Mouse (Mus musculus) WW6 (cell line): ENCODE data around the gene Olfr1128.
"Not testable (repeated sequence)": the region's sequence is repeated elsewhere in the genome, so short reads cannot be mapped to it uniquely, and the experiment has no call there.

Experiments
- DNase-seq: peaks from one replicate; pipeline ENCODE4 v3.0.0-alpha.2; 2013; ENCODE audit warnings: low read depth, low spot score

Gene Olfr1128

GRCm38 (mm10) chr2:87545442-87545841 is at the start of gene Olfr1128:
Gene Olfr1128 (minus strand): TSS chr2:87545542.
- DNase-seq: no peak

- not testable (repeated sequence) for DNase-seq
Measured at GRCm38 (mm10) chr2:87573602-87574001, 28.3 kb upstream of the Olfr1128 start, which contains the start of gene Olfr1129. Gene Olfr1129 (plus strand): TSS chr2:87573902.

- no peak for DNase-seq
Measured at GRCm38 (mm10) chr2:87534826-87535225, 10.5 kb downstream of the Olfr1128 start.

- no peak for DNase-seq
Measured at GRCm38 (mm10) chr2:87531496-87531895, 13.8 kb downstream of the Olfr1128 start, which contains the start of gene Olfr153. Gene Olfr153 (plus strand): TSS chr2:87531796.

- DNase-seq: not testable (repeated sequence)
Measured at GRCm38 (mm10) chr2:87525899-87526616, 19.3 kb downstream of the Olfr1128 start.

- no peak for DNase-seq
Measured at GRCm38 (mm10) chr2:87520651-87521050, 24.7 kb downstream of the Olfr1128 start.

GRCm38 (mm10) chr2:87516581-87516980 is 28.8 kb downstream of the Olfr1128 start:
- DNase-seq: no peak

- DNase-seq: no peak
Measured at GRCm38 (mm10) chr2:87515457-87516060, 29.8 kb downstream of the Olfr1128 start.

GRCm38 (mm10) chr2:87515046-87515445 is 30.3 kb downstream of the Olfr1128 start:
- DNase-seq: no peak

- no peak for DNase-seq
Measured at GRCm38 (mm10) chr2:87506265-87506664, 39.1 kb downstream of the Olfr1128 start, which contains the start of gene Pramel6. Gene Pramel6 (plus strand): TSS chr2:87506565.

GRCm38 (mm10) chr2:87496993-87497392 is 48.3 kb downstream of the Olfr1128 start, which contains the start of gene Pramel7:
Gene Pramel7 (minus strand): TSS chr2:87497093.
- DNase-seq: not testable (repeated sequence)
